In the genomic region with DNA sequence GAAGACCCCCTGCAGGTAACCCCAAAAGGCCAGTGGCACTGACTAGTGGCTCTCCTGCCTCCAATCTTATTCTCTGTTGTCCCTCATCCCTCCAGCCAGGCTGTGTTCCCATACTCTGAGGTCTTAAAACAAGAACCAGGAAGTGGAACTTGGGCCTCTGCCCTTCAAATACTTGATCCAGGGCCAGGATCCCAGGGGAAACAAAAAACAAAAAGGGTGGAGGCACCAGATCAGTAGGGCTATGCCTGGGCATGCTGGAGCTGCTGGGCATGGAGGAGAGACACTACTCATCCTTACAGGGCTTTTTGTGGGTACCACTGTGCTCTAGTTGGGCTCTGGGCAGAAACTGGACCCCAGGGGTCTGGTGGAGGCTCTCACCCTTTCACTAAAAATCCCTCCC, we compare ENCODE assay signal across 9 mouse cellular contexts. TPM values are rescaled to one million over a fixed set of nuclear protein-coding genes. Genes with fewer than 3 reads are reported as not detected.
DNase-seq lines count a peak whose midpoint lies in the region; ATAC-seq and TF ChIP-seq lines count a peak whose summit lies in the region.
"Had no signal": no experiment of that assay in that cellular context is flagged by ENCODE, and none has a peak within 500 bp of the region (broad histone marks: within the 10 kb centered on the region; RNA-seq: fewer than 3 reads in every experiment).

No protein-coding gene starts in this region.

- no peaks in the 10 kb centered on the region for H3K9me3 ChIP-seq in intestine, embryonic 15.5 days
- no peaks in the 10 kb centered on the region for H3K9me3 ChIP-seq in intestine, embryonic 16.5 days (ENCODE audit: control insufficient read depth, low read length)

- ATAC-seq in intestine, embryonic 15.5 days, result no peak
- no peak for ATAC-seq in intestine, embryonic 16.5 days

- no peak overlapping the region for H3K4me3 ChIP-seq in intestine, embryonic 15.5 days (replicated peaks)
- H3K4me3 ChIP-seq in intestine, embryonic 16.5 days (ENCODE audit: low read length), result no peak overlapping the region
- no peak overlapping the region for H3K4me3 ChIP-seq in embryonic fibroblast, embryonic 13.5 days (ENCODE audit: insufficient read depth, low read length)

- no peak for TF ChIP-seq CTCF in embryonic fibroblast, embryonic 13.5 days (IDR thresholded peaks at IDR 0.05; ENCODE audit: borderline replicate concordance, insufficient read depth, low read length)

- H3K4me1 ChIP-seq in intestine, embryonic 15.5 days (replicated peaks), result peaks cover 20% of the 10 kb centered on the region
- peaks cover 21% of the 10 kb centered on the region for H3K4me1 ChIP-seq in intestine, embryonic 16.5 days (ENCODE audit: control insufficient read depth, insufficient read depth, low read length)
- peaks cover 11% of the 10 kb centered on the region for H3K4me1 ChIP-seq in embryonic fibroblast, embryonic 13.5 days (ENCODE audit: control insufficient read depth, insufficient read depth, low read length)

- DNase-seq in ZHBTc4 (ENCODE audit: low read depth, low spot score), result peak; percentile 59
- DNase-seq in induced T-regulatory cell, adult 2 months (ENCODE audit: low read depth), result peak; percentile 25
- peak; percentile 81 for DNase-seq in lung, postnatal 14 days
- no peak for DNase-seq in embryo, embryonic 9.5 days (ENCODE audit: extremely low spot score)
- DNase-seq in T-cell, adult 2 months (ENCODE audit: low spot score), result no peak

- no peak overlapping the region for H3K4me2 ChIP-seq in intestine, embryonic 15.5 days (replicated peaks)
- H3K4me2 ChIP-seq in intestine, embryonic 16.5 days (ENCODE audit: low read depth, low read length), result no peak overlapping the region

- no peaks in the 10 kb centered on the region for H3K27me3 ChIP-seq in intestine, embryonic 15.5 days (replicated peaks)
- H3K27me3 ChIP-seq in intestine, embryonic 16.5 days (replicated peaks; ENCODE audit: control insufficient read depth, insufficient read depth, low read length), result no peaks in the 10 kb centered on the region

- H3K36me3 ChIP-seq in intestine, embryonic 15.5 days, result no peaks in the 10 kb centered on the region
- no peaks in the 10 kb centered on the region for H3K36me3 ChIP-seq in intestine, embryonic 16.5 days (ENCODE audit: control insufficient read depth, insufficient read depth, low read length)

- H3K27ac ChIP-seq in intestine, embryonic 15.5 days, result 0 out of 2 replicates have a peak overlapping the region, but pooled peaks have one; percentile 3
- no peak overlapping the region for H3K27ac ChIP-seq in intestine, embryonic 16.5 days (ENCODE audit: low read length)
- peak overlapping the region; percentile 98 for H3K27ac ChIP-seq in embryonic fibroblast, embryonic 13.5 days (ENCODE audit: insufficient read depth, low read length)

- peak; percentile 65; the same call in 1 of the 2 replicates for TF ChIP-seq POLR2A in embryonic fibroblast, embryonic 13.5 days (IDR thresholded peaks at IDR 0.05; ENCODE audit: low read depth, low read length)

- H3K9ac ChIP-seq in intestine, embryonic 15.5 days, result no peak overlapping the region
- H3K9ac ChIP-seq in intestine, embryonic 16.5 days (ENCODE audit: low read depth, low read length), result no peak overlapping the region

RNA-seq across cellular contexts. Expression of a gene that starts 5.1 kb away (rescaled TPM):
- 3.6 and 4.0 TPM in 2 replicates for polyA plus RNA-seq in intestine, embryonic 15.5 days (2015; fragmentation: Nextera tagmentation; extraction: Ambion mirVana)
- 3.3 and 4.4 TPM in 2 replicates for polyA plus RNA-seq in intestine, embryonic 16.5 days (2015; fragmentation: Nextera tagmentation; extraction: Ambion mirVana)
- polyA plus RNA-seq in embryonic fibroblast, embryonic 13.5 days (2011; ENCODE audit: insufficient read length, low read depth, missing spikeins), result 156 and 205 TPM in 2 replicates

RNA-seq across cellular contexts. Expression of a gene that starts 35.5 kb away (rescaled TPM):
- polyA plus RNA-seq in intestine, embryonic 15.5 days (2015; fragmentation: Nextera tagmentation; extraction: Ambion mirVana), result not detected in 2 replicates
- not detected in 2 replicates for polyA plus RNA-seq in intestine, embryonic 16.5 days (2015; fragmentation: Nextera tagmentation; extraction: Ambion mirVana)
- not detected in 2 replicates for polyA plus RNA-seq in embryonic fibroblast, embryonic 13.5 days (2011; ENCODE audit: insufficient read length, low read depth, missing spikeins)
- polyA plus RNA-seq: intestine, embryonic 14.5 days had no signal

Comparison
In these comparisons a context has a peak if more than half of its experiments do, and no peak if none do; other contexts are left out.
1. DNase-seq: peak in ZHBTc4 (single experiment), induced T-regulatory cell, adult 2 months (single experiment) and lung, postnatal 14 days (single experiment); none in embryo, embryonic 9.5 days (single experiment) and T-cell, adult 2 months (single experiment).
2. RNA of a gene that starts 5.1 kb away (polyA plus RNA-seq): 156 to 205 TPM in embryonic fibroblast, embryonic 13.5 days; 3.3 to 4.4 TPM in intestine, embryonic 16.5 days and 3.6 to 4.0 TPM in intestine, embryonic 15.5 days; every median in the first group is over 10 times any median in the second.